Mouse (Mus musculus) monocyte, adult 5-6 weeks (primary cell): ENCODE measurements around the gene Cmtm7. TPM values are rescaled to one million over a fixed set of nuclear protein-coding genes. Genes with fewer than 3 reads are reported as not detected.
A peak's percentile ranks its signal among the peaks of the same experiment; 100 is the strongest.
"Not testable (repeated sequence)": the region's sequence is repeated elsewhere in the genome, so short reads cannot be mapped to it uniquely, and the experiment has no call there.

Source experiments
- ATAC-seq: fragments of 153-309, 156-312 bp; replicated peaks from 2 replicates; pipeline ENCODE4 v1.8.0; 2017; ENCODE audit warnings: mild to moderate bottlenecking; ENCODE audit not compliant: low TSS enrichment, insufficient number of reproducible peaks, severe bottlenecking, poor library complexity, low FRiP score
- total RNA-seq: library from RNA; stranded (forward); fragments of 200-1000, 200-491, 200-594 nt; gene quantifications from 3 replicates; pipeline ENCODE4 v1.2.3, GENCODE M21; 2017

Gene Cmtm7
- total RNA-seq, 1 experiment from 2014 or later: 128 TPM

GRCm38 (mm10) chr9:114736442-114736841 lies 45.2 kb downstream of the Cmtm7 start:
- ATAC-seq: no peak

GRCm38 (mm10) chr9:114733238-114733637 lies 48.4 kb downstream of the Cmtm7 start:
- no peak for ATAC-seq

GRCm38 (mm10) chr9:114731871-114732682 lies 49.6 kb downstream of the Cmtm7 start:
- no peak for ATAC-seq

GRCm38 (mm10) chr9:114731011-114731755 lies 50.5 kb downstream of the Cmtm7 start, which contains the start of gene Cmtm6:
Cmtm6 (plus strand) TSS chr9:114731116.
- peak; percentile 94 for ATAC-seq

GRCm38 (mm10) chr9:114729911-114730805 lies 51.5 kb downstream of the Cmtm7 start:
- ATAC-seq: no peak

GRCm38 (mm10) chr9:114728432-114728831 lies 53.2 kb downstream of the Cmtm7 start:
- not testable (repeated sequence) for ATAC-seq

- ATAC-seq: peak; percentile 36; the same call in 1 of the 2 replicates
Measured at GRCm38 (mm10) chr9:114727315-114727714, 54.3 kb downstream of the Cmtm7 start.

GRCm38 (mm10) chr9:114716677-114717331 lies 64.9 kb downstream of the Cmtm7 start:
- no peak for ATAC-seq

GRCm38 (mm10) chr9:114713481-114713880 lies 68.2 kb downstream of the Cmtm7 start:
- ATAC-seq: no peak

GRCm38 (mm10) chr9:114710345-114710744 lies 71.3 kb downstream of the Cmtm7 start:
- ATAC-seq: no peak

GRCm38 (mm10) chr9:114707805-114708204 lies 73.9 kb downstream of the Cmtm7 start:
- no peak for ATAC-seq

Other genes with a start within 250 kb of the Cmtm7 start
- gene Trim71, start 217.5 kb downstream of the Cmtm7 start, total RNA-seq: 0.10 TPM in 1 of 3 replicates, not detected in the others
- 32.0 to 44.8 TPM (median 42.1 TPM) in 3 replicates for gene Cnot10, start 141.7 kb downstream of the Cmtm7 start, total RNA-seq
- gene Dync1li1, start 93.1 kb downstream of the Cmtm7 start, total RNA-seq: 66.7 to 93.5 TPM (median 91.6 TPM) in 3 replicates
- 131 to 163 TPM (median 138 TPM) in 3 replicates for gene Cmtm6, start 50.7 kb downstream of the Cmtm7 start, total RNA-seq
- gene Cmtm8, start 62.3 kb upstream of the Cmtm7 start, total RNA-seq: 1.2 TPM in 1 of 3 replicates, not detected in the others
- 21.8 to 25.5 TPM (median 22.6 TPM) in 3 replicates for gene Gpd1l, start 152.1 kb upstream of the Cmtm7 start, total RNA-seq
- not detected in 3 replicates for gene Osbpl10, start 196.7 kb upstream of the Cmtm7 start, total RNA-seq
- gene Rps27rt, start 200.9 kb upstream of the Cmtm7 start, total RNA-seq: 146 to 287 TPM (median 257 TPM) in 3 replicates